ENCODE assay signal across 41 mouse cellular contexts in genomic region chr15:89305966-89306365, GRCm38 (mm10). TPM values are rescaled to one million over a fixed set of nuclear protein-coding genes. Genes with fewer than 3 reads are reported as not detected.
"Had no signal": no experiment of that assay in that cellular context is flagged by ENCODE, and none has a peak within 500 bp of the region (broad histone marks: within the 10 kb centered on the region; RNA-seq: fewer than 3 reads in every experiment).

No protein-coding gene starts in this region.

- H3K27me3 ChIP-seq: heart, embryonic 13.5 days; heart, embryonic 15.5 days; hindbrain, embryonic 13.5 days; hindbrain, embryonic 15.5 days; kidney, embryonic 15.5 days; limb, embryonic 13.5 days; limb, embryonic 15.5 days; liver, embryonic 12.5 days had no signal

- DNase-seq: gastrocnemius, postnatal 14 days; heart, adult 18-20 months; heart, postnatal 14 days; heart, postnatal 36 days; kidney, adult 11 months; kidney, adult 2 months; kidney, adult 9 months; kidney, postnatal 14 days; kidney, postnatal 36 days; left cerebral cortex, postnatal 4 days had no signal

- H3K27ac ChIP-seq: heart, embryonic 10.5 days; heart, embryonic 13.5 days; heart, embryonic 15.5 days; hindbrain, embryonic 13.5 days; hindbrain, embryonic 15.5 days; hindbrain, postnatal 0 days; kidney, embryonic 15.5 days; kidney, postnatal 0 days; limb, embryonic 13.5 days; limb, embryonic 15.5 days; liver, embryonic 12.5 days; liver, embryonic 14.5 days had no signal

- H3K4me3 ChIP-seq: heart, embryonic 10.5 days; heart, embryonic 13.5 days; heart, embryonic 15.5 days; hindbrain, embryonic 13.5 days; hindbrain, embryonic 15.5 days; kidney, embryonic 15.5 days; limb, embryonic 13.5 days; limb, embryonic 15.5 days; liver, embryonic 12.5 days had no signal

RNA-seq across cellular contexts. Expression of gene Adm2, which starts 16.6 kb away (rescaled TPM):
- total RNA-seq: gastrocnemius, adult 18-20 months; gastrocnemius, adult 8-10 months; gastrocnemius, postnatal 14 days; gastrocnemius, postnatal 36 days; heart, adult 18-20 months; heart, adult 8-10 months; heart, postnatal 14 days; heart, postnatal 36 days; hematopoietic stem cell, adult 5-6 weeks; hindbrain, postnatal 0 days; layer of hippocampus, adult 18-20 months; layer of hippocampus, postnatal 10 days; layer of hippocampus, postnatal 25 days; left cerebral cortex, adult 18-20 months; left cerebral cortex, adult 8-10 months; left cerebral cortex, postnatal 10 days; left cerebral cortex, postnatal 25 days; left cerebral cortex, postnatal 4 days; liver, adult 2 months had no signal
- polyA plus RNA-seq: heart, postnatal 0 days; hindbrain, embryonic 13.5 days; hindbrain, embryonic 15.5 days; hindbrain, postnatal 0 days; limb, embryonic 11.5 days; liver, adult 2 months had no signal

RNA-seq across cellular contexts. Expression of gene Miox, which starts 28.2 kb away (rescaled TPM):
- total RNA-seq: gastrocnemius, adult 8-10 months; gastrocnemius, postnatal 14 days; gastrocnemius, postnatal 36 days; heart, adult 18-20 months; heart, adult 8-10 months; heart, postnatal 14 days; heart, postnatal 36 days; hematopoietic stem cell, adult 5-6 weeks; hindbrain, postnatal 0 days; layer of hippocampus, adult 18-20 months; layer of hippocampus, postnatal 10 days; layer of hippocampus, postnatal 25 days; left cerebral cortex, adult 18-20 months; left cerebral cortex, adult 8-10 months; left cerebral cortex, postnatal 10 days; left cerebral cortex, postnatal 25 days; left cerebral cortex, postnatal 4 days had no signal
- polyA plus RNA-seq: gonadal fat pad, adult 2 months; heart, embryonic 10.5 days; heart, embryonic 13.5 days; heart, postnatal 0 days; hindbrain, embryonic 11.5 days; hindbrain, embryonic 13.5 days; hindbrain, embryonic 15.5 days; hindbrain, postnatal 0 days; intestine, embryonic 14.5 days; large intestine, adult 2 months; limb, embryonic 11.5 days; limb, embryonic 13.5 days; limb, embryonic 15.5 days had no signal
